Mouse (Mus musculus): Measurements from ENCODE around the gene Dok5.

DNA sequence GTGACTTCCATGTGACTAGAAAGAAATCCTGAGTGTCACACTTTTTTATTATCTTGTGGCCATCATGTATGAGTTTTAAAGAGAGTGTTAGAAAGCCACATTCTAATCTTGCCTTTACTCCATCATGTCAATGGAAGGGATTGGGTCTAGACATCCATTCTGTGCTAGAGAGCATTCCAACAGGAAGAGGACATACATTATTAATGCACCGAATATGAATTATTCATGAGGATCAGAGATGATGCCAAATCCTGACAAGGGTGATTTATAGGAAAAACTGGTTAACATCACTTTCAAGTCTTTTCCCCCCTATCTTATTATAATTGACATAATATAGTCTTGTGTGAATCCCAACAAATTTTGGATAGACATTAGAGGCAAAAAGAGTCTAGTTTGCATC lies 2.1 kb downstream of the Dok5 start:
- TF ChIP-seq CTCF (IDR thresholded peaks at IDR 0.05; ENCODE audit: borderline replicate concordance, extremely low read depth, insufficient read depth, insufficient read length): no peak
- no peak for TF ChIP-seq POLR2A (IDR thresholded peaks at IDR 0.05; ENCODE audit: borderline replicate concordance, extremely low read depth, insufficient read depth, insufficient read length, poor library complexity, severe bottlenecking)

Data from brain, embryonic 14.5 days (tissue).